21 mouse cellular contexts compared by ENCODE assay signal in genomic region chr6:124795781-124796180, GRCm38 (mm10). TPM values are rescaled to one million over a fixed set of nuclear protein-coding genes. Genes with fewer than 3 reads are reported as not detected.
DNase-seq lines count a peak whose midpoint lies in the region; ATAC-seq and TF ChIP-seq lines count a peak whose summit lies in the region.
"Had no signal": no experiment of that assay in that cellular context is flagged by ENCODE, and none has a peak within 500 bp of the region (broad histone marks: within the 10 kb centered on the region; RNA-seq: fewer than 3 reads in every experiment).

No protein-coding gene starts in this region.

- 77% methylated on average over 4 of the region's 4 CpGs for WGBS in liver, embryonic 12.5 days (ENCODE audit: insufficient replicate concordance)
- 60% methylated on average over 4 of the region's 4 CpGs for WGBS in stomach, postnatal 0 days

- no peaks in the 10 kb centered on the region for H3K9me3 ChIP-seq in liver, embryonic 12.5 days (replicated peaks)
- no peaks in the 10 kb centered on the region for H3K9me3 ChIP-seq in stomach, postnatal 0 days (ENCODE audit: control insufficient read depth, low read length)
- H3K9me3 ChIP-seq: forebrain, embryonic 13.5 days; G1E; heart, embryonic 13.5 days; megakaryocyte, embryonic 14.5 days; neural tube, embryonic 13.5 days had no signal

- H3K27ac ChIP-seq in liver, embryonic 12.5 days, result peak overlapping the region; percentile 60; the same call in 1 of the 2 replicates
- peak overlapping the region; percentile 79 for H3K27ac ChIP-seq in stomach, postnatal 0 days (replicated peaks)
- H3K27ac ChIP-seq: forebrain, embryonic 13.5 days; heart, embryonic 13.5 days; hindbrain, postnatal 0 days; liver, embryonic 14.5 days; neural tube, embryonic 13.5 days had no signal

- TF ChIP-seq CTCF in stomach, postnatal 0 days (IDR thresholded peaks at IDR 0.05; ENCODE audit: low read depth), result no peak

- H3K9ac ChIP-seq in liver, embryonic 12.5 days, result no peak overlapping the region
- no peak overlapping the region for H3K9ac ChIP-seq in stomach, postnatal 0 days (ENCODE audit: low read length)
- H3K9ac ChIP-seq: forebrain, embryonic 13.5 days; heart, embryonic 13.5 days; liver, embryonic 14.5 days; neural tube, embryonic 13.5 days had no signal

- H3K4me3 ChIP-seq in liver, embryonic 12.5 days, result no peak overlapping the region
- no peak overlapping the region for H3K4me3 ChIP-seq in stomach, postnatal 0 days (ENCODE audit: low read depth, low read length)
- H3K4me3 ChIP-seq: forebrain, embryonic 13.5 days; heart, embryonic 13.5 days; megakaryocyte, embryonic 14.5 days; neural tube, embryonic 13.5 days had no signal

- no peaks in the 10 kb centered on the region for H3K27me3 ChIP-seq in liver, embryonic 12.5 days (replicated peaks)
- H3K27me3 ChIP-seq in stomach, postnatal 0 days (ENCODE audit: control insufficient read depth, insufficient read depth, low read length), result no peaks in the 10 kb centered on the region
- H3K27me3 ChIP-seq: forebrain, embryonic 13.5 days; heart, embryonic 13.5 days; neural tube, embryonic 13.5 days had no signal

- intact Hi-C loops in heart, postnatal 25 days (cut with DNase I), result no loop called here

- H3K4me1 ChIP-seq in liver, embryonic 12.5 days, result peaks cover 12% of the 10 kb centered on the region
- no peaks in the 10 kb centered on the region for H3K4me1 ChIP-seq in stomach, postnatal 0 days (replicated peaks; ENCODE audit: control insufficient read depth, insufficient read depth)
- H3K4me1 ChIP-seq: forebrain, embryonic 13.5 days; heart, embryonic 13.5 days; megakaryocyte, embryonic 14.5 days; neural tube, embryonic 13.5 days had no signal

- peaks cover 3% of the 10 kb centered on the region; the same call in 1 of the 2 replicates for H3K36me3 ChIP-seq in liver, embryonic 12.5 days
- no peaks in the 10 kb centered on the region for H3K36me3 ChIP-seq in stomach, postnatal 0 days (ENCODE audit: control insufficient read depth, insufficient read depth, low read length)
- H3K36me3 ChIP-seq: heart, embryonic 13.5 days; neural tube, embryonic 13.5 days had no signal

- H3K4me2 ChIP-seq in liver, embryonic 12.5 days, result no peak overlapping the region
- no peak overlapping the region for H3K4me2 ChIP-seq in stomach, postnatal 0 days (replicated peaks; ENCODE audit: low read depth)
- H3K4me2 ChIP-seq: forebrain, embryonic 13.5 days; heart, embryonic 13.5 days; neural tube, embryonic 13.5 days had no signal

- DNase-seq in liver, result no peak
- DNase-seq in kidney, adult 9 months, result peak; percentile 90
- peak; percentile 62 to 79 for DNase-seq in kidney, postnatal 36 days
- DNase-seq in stomach, postnatal 0 days (ENCODE audit: low spot score), result no peak
- DNase-seq in heart, postnatal 25 days (ENCODE audit: low spot score), result no peak
- DNase-seq in spleen, adult 18-20 months, result no peak
- DNase-seq: cerebellum, adult 9-11 months; gastrocnemius, postnatal 36 days; heart, postnatal 4 days; left cerebral cortex, postnatal 4 days; lung, postnatal 10 days; right cerebral cortex, postnatal 25 days; thymus, postnatal 14 days had no signal

- ATAC-seq in liver, embryonic 12.5 days, result peak; percentile 27
- no peak; the same call in none of the 2 replicates for ATAC-seq in stomach, postnatal 0 days (ENCODE audit: low FRiP score, low TSS enrichment)
- ATAC-seq: forebrain, embryonic 13.5 days; hindbrain, postnatal 0 days had no signal

- no peak for TF ChIP-seq EP300 in stomach, postnatal 0 days (optimal IDR thresholded peaks at IDR 0.05)

RNA-seq across cellular contexts. Expression of gene Spsb2, which starts 12.7 kb away (rescaled TPM):
- polyA plus RNA-seq in liver, embryonic 12.5 days (2016; fragmentation: Nextera tagmentation; extraction: Ambion mirVana), result 9.9 and 10.8 TPM in 2 replicates
- 18.8 and 18.9 TPM in 2 replicates for polyA plus RNA-seq in stomach, postnatal 0 days (2015; fragmentation: Nextera tagmentation; extraction: Ambion mirVana)
- 1 to 10 TPM; 2.9 to 3.3 TPM for total RNA-seq in heart, postnatal 25 days (2021)

RNA-seq across cellular contexts. Expression of gene Lrrc23, which starts 16.3 kb away (rescaled TPM):
- not detected in 2 replicates for polyA plus RNA-seq in liver, embryonic 12.5 days (2016; fragmentation: Nextera tagmentation; extraction: Ambion mirVana)
- 0.19 and 0.28 TPM in 2 replicates for polyA plus RNA-seq in stomach, postnatal 0 days (2015; fragmentation: Nextera tagmentation; extraction: Ambion mirVana)
- total RNA-seq in heart, postnatal 25 days (2021), result not detected
- polyA plus RNA-seq: G1E had no signal

RNA-seq across cellular contexts. Expression of gene Tpi1, which starts 18.3 kb away (rescaled TPM):
- 630 and 674 TPM in 2 replicates for polyA plus RNA-seq in liver, embryonic 12.5 days (2016; fragmentation: Nextera tagmentation; extraction: Ambion mirVana)
- polyA plus RNA-seq in stomach, postnatal 0 days (2015; fragmentation: Nextera tagmentation; extraction: Ambion mirVana), result 463 and 465 TPM in 2 replicates
- 100 to 1,000 TPM; 837 to 904 TPM for total RNA-seq in heart, postnatal 25 days (2021)

RNA-seq across cellular contexts. Expression of gene Eno2, which starts 26.3 kb away (rescaled TPM):
- polyA plus RNA-seq in liver, embryonic 12.5 days (2016; fragmentation: Nextera tagmentation; extraction: Ambion mirVana), result 0.77 and 1.0 TPM in 2 replicates
- 4.3 and 5.1 TPM in 2 replicates for polyA plus RNA-seq in stomach, postnatal 0 days (2015; fragmentation: Nextera tagmentation; extraction: Ambion mirVana)
- 1 to 10 TPM; 1.9 to 3.3 TPM for total RNA-seq in heart, postnatal 25 days (2021)

RNA-seq across cellular contexts. Expression of gene Usp5, which starts 33.5 kb away (rescaled TPM):
- polyA plus RNA-seq in liver, embryonic 12.5 days (2016; fragmentation: Nextera tagmentation; extraction: Ambion mirVana), result 87.5 and 94.1 TPM in 2 replicates
- 60.3 and 61.8 TPM in 2 replicates for polyA plus RNA-seq in stomach, postnatal 0 days (2015; fragmentation: Nextera tagmentation; extraction: Ambion mirVana)
- total RNA-seq in heart, postnatal 25 days (2021), result 10 to 100 TPM; 73.7 to 75.3 TPM

Comparison
In these comparisons a context has a peak if more than half of its experiments do, and no peak if none do; other contexts are left out.
1. DNase-seq: peak in kidney, adult 9 months (single experiment) and kidney, postnatal 36 days (2 of 2); none in liver (single experiment), stomach, postnatal 0 days (single experiment), heart, postnatal 25 days (single experiment) and spleen, adult 18-20 months (0 of 2).